Mouse (Mus musculus) liver, embryonic 14.5 days (tissue): ENCODE results near the gene Me3. TPM values are rescaled to one million over a fixed set of nuclear protein-coding genes. Genes with fewer than 3 reads are reported as not detected.

Experiments
- ATAC-seq: fragments of 200-750 bp; cut with Nextera tagmentation; 2 replicates; pipeline ENCODE4 v1.8.0; 2017; ENCODE audit warnings: moderate number of reproducible peaks, mild to moderate bottlenecking, moderate library complexity; ENCODE audit not compliant: insufficient read depth
- DNase-seq, 3 experiments: peaks; one replicate each; pipeline ENCODE4 v3.0.0-alpha.2; 2012 to 2013; ENCODE audit warnings: low read depth in 3 of 3, low spot score in 3 of 3
- H3K27ac ChIP-seq: fragments of 300-500 bp; sonication (generic); 2 replicates; pipeline ENCODE4 v1.5.1; 2014; ENCODE audit warnings: moderate library complexity, mild to moderate bottlenecking, control low read depth, inconsistent platforms
- H3K27me3 ChIP-seq: fragments of 300-500 bp; sonication (generic); 2 replicates; pipeline ENCODE4 v1.6.1; 2014; ENCODE audit warnings: mild to moderate bottlenecking, low read length, moderate library complexity; ENCODE audit not compliant: control insufficient read depth, insufficient read depth
- H3K36me3 ChIP-seq: fragments of 300-500 bp; sonication (generic); replicated peaks from 2 replicates; pipeline ENCODE4 v1.6.1; 2014; ENCODE audit warnings: low read depth; ENCODE audit not compliant: control insufficient read depth, insufficient read depth
- H3K4me1 ChIP-seq, 2 experiments: fragments of 200-500 bp in 1 of 2; fragments of 300-500 bp in 1 of 2; sonication (generic) in 1 of 2; replicated peaks; 2 replicates each; pipeline ENCODE4 v1.6.1; 2012 to 2014; ENCODE audit warnings: antibody characterized with exemption in 1 of 2, inconsistent platforms in 1 of 2, low read length in 1 of 2; ENCODE audit not compliant: control insufficient read depth in 2 of 2, insufficient read depth in 2 of 2
- H3K4me2 ChIP-seq: fragments of 300-500 bp; sonication (generic); 2 replicates; pipeline ENCODE4 v1.6.1; 2014; ENCODE audit warnings: low read depth, mild to moderate bottlenecking, control low read depth, moderate library complexity
- H3K4me3 ChIP-seq, 2 experiments: fragments of 200-500 bp in 1 of 2; fragments of 300-500 bp in 1 of 2; sonication (generic) in 1 of 2; 2 replicates each; pipeline ENCODE4 v1.5.1; 2012 to 2014; ENCODE audit warnings: low read depth in 2 of 2, low read length in 2 of 2, mild to moderate bottlenecking in 2 of 2, control low read depth in 1 of 2, inconsistent platforms in 1 of 2, moderate library complexity in 1 of 2; ENCODE audit not compliant: insufficient read depth in 1 of 2
- H3K9ac ChIP-seq: fragments of 300-500 bp; sonication (generic); replicated peaks from 2 replicates; pipeline ENCODE4 v1.6.1; 2014; ENCODE audit warnings: mild to moderate bottlenecking, control low read depth, moderate library complexity
- H3K9me3 ChIP-seq: fragments of 300-500 bp; sonication (generic); 2 replicates; pipeline ENCODE4 v1.6.1; 2016; ENCODE audit warnings: low read length, mixed read lengths; ENCODE audit not compliant: control insufficient read depth
- CTCF ChIP-seq: IDR thresholded peaks from 2 replicates; pipeline ENCODE4 v1.5.1; 2016; ENCODE audit warnings: antibody characterized with exemption, low read depth, control low read depth
- EP300 ChIP-seq: IDR thresholded peaks from 2 replicates; pipeline ENCODE4 v1.6.1; 2016; ENCODE audit warnings: antibody characterized with exemption, low read depth
- WGBS: fragments of 180-500 bp; shearing (Covaris S2); extraction: QIAGEN DNeasy Blood & Tissue Kit; methylation state at CpG from one replicate; pipeline ENCODE4 v1.1.7; 2014; ENCODE audit not compliant: insufficient replicate concordance; 5-methylcytosine and 5-hydroxymethylcytosine counted together
- polyA plus RNA-seq, 2 experiments: library from polyadenylated mRNA; depleted of rRNA in 1 of 2; stranded (reverse) in 1 of 2; unstranded in 1 of 2; fragments of >200 nt; fragmentation: Nextera tagmentation in 1 of 2; extraction: Ambion mirVana in 1 of 2; gene quantifications; 2 replicates each; pipeline versions ENCODE4 v1.2.1 to v1.2.3; 2012 to 2014

Me3 gene
- polyA plus RNA-seq, 2 experiments: not detected

DNA sequence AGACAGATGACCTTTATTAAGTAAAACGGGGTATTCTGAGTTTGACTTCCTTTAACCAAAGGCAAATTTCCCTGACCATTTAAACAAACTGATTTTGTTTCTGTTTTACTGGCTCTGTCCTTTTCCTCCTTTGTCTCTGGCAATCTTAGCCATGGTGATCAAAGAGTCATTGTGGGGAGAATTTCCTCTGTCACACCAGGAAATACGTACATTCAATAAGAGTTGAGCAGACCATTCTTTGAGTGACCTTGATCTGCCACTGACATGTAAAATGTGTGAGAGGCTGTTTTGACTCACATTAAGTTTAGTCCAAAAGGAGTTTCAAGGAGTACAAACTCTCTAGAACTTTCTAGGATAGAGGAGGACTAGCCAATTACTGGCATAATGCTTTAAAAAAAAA, 117.0 kb downstream of the Me3 start:
- H3K27ac ChIP-seq: no peak overlapping the region
- H3K27me3 ChIP-seq: no peaks in the 10 kb centered on the region
- no peak overlapping the region for H3K4me3 ChIP-seq
- DNase-seq (no peak), ATAC-seq (no peak)
- 27% methylated on average over 2 of the region's 2 CpGs for whole genome bisulfite sequencing
- H3K9me3 ChIP-seq: no peaks in the 10 kb centered on the region
- H3K9ac ChIP-seq: no peak overlapping the region
- no peak overlapping the region for H3K4me2 ChIP-seq
- H3K4me1 ChIP-seq: no peaks in the 10 kb centered on the region
- no peak for TF ChIP-seq CTCF
- TF ChIP-seq EP300: no peak
- no peaks in the 10 kb centered on the region for H3K36me3 ChIP-seq

DNA sequence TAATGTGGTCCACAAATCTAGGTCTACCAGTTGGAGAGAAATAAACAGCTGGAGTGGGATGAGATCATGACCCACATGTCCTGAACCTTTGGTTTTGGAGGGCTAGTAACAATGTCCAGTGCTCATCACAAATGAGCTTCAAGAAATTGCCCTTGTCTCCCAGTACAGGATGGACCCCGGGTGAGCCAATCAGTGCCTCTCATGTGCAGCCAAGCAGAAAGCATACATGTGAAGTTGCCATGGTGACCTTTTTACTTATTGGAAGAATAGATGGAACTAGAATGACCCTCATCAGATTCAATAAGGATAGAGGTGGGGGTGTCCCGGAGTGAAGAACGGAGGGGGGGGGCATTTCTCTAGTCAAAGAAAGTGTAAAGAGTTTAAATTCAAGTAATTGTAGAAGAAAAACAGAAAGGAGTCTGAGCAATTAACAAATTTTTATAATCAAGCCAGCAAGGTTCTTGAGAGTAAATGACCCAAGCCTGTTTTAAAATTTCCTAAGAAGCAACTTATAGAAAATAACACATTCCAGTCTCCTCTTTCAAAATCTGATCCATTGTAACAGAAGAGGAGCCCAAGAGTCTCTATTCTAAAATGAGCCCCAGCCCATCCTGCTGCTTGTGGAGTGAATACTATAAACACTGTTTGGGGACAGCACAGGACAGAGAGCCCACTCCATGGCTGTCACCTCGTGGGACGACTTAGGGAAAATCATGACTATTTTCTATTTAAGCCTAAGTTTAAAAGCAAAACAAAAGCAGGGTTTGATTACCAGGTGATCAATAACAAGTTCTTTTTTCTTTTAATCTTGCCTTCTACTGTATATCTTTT, 134.7 kb downstream of the Me3 start:
- H3K4me2 ChIP-seq: no peak overlapping the region
- H3K4me1 ChIP-seq: no peaks in the 10 kb centered on the region
- H3K4me3 ChIP-seq: no peak overlapping the region
- 66% methylated on average over 5 of the region's 5 CpGs for WGBS
- DNase-seq (no peak), ATAC-seq (no peak)
- no peak overlapping the region for H3K9ac ChIP-seq
- H3K9me3 ChIP-seq: no peaks in the 10 kb centered on the region
- H3K27ac ChIP-seq: no peak overlapping the region
- no peaks in the 10 kb centered on the region for H3K36me3 ChIP-seq
- TF ChIP-seq CTCF (no peak), EP300 (no peak)
- no peaks in the 10 kb centered on the region for H3K27me3 ChIP-seq

DNA sequence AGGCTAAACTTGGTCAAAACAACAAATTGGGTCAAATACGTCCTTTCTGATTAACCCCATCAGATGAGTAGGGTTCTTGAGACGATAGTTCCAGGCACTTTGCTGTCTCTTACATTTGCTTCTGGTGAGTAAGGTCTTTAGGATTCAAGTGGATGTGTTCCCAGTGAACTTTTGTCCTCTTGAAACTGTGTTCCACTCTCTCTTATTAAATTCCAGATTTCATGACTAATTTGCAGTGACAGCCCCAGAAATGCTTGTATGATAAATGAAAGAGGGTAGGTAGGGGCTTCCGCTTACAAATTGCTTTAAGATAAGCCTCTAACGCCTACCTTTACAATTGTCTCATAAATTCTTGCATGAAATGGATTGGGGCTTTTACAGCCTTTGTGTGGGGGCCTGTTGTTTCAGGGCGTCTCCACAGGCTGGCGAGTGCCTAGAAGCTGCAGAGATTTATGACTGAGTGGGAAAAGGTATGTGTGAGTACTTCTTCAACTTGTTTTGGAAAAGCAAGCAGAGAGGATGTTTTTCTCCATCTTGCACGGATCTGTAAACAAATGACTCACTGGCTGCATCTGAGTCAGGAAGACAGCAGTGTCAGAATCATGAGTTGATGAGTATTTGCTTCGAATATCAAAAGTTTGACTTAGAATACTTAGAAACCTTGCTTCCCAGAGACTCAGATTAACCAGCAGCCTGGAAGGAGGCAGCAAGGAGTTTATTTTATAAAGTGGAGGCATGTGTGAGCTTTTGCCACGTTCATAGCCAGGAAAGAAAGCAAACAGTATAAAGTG, 137.1 kb downstream of the Me3 start:
- Histone ChIP-seq H3K4me3 (no peak overlapping the region), H3K27ac (no peak overlapping the region), H3K36me3 (no peaks in the 10 kb centered on the region), H3K9ac (no peak overlapping the region), H3K4me1 (peaks cover 0 to 1% of the 10 kb centered on the region in 2 experiments; a peak in 1 of 4 replicates), H3K27me3 (no peaks in the 10 kb centered on the region), H3K4me2 (no peak overlapping the region), H3K9me3 (no peaks in the 10 kb centered on the region)
- ATAC-seq (no peak), DNase-seq (no peak)
- 32% methylated on average over 9 of the region's 9 CpGs for WGBS
- TF ChIP-seq EP300 (no peak), CTCF (no peak)

DNA sequence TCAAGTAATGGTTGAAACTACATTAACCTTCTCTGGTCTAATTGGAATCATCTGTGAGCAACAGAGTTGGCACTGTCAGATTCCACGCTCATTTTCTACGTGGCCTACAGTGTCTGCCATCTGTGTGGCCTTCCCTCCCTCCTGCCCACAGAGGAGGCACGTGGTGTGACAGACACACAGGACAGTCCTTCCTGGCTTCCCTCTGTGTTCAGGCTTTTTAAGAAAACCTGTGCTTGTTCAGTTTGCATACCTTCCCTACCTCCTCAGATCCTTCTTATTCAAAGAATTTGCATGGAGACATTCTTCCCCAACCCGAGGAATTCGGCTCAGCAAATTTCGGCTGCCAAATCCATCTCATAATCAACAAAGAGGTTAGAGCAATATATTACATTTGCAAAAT, 137.8 kb downstream of the Me3 start:
- Histone ChIP-seq H3K27me3 (no peaks in the 10 kb centered on the region), H3K9me3 (no peaks in the 10 kb centered on the region), H3K4me3 (no peak overlapping the region), H3K4me2 (no peak overlapping the region), H3K36me3 (no peaks in the 10 kb centered on the region), H3K9ac (no peak overlapping the region), H3K4me1 (peaks cover 0 to 1% of the 10 kb centered on the region in 2 experiments; a peak in 1 of 4 replicates), H3K27ac (no peak overlapping the region)
- DNase-seq: no peak
- no peak for ATAC-seq
- 50% methylated on average over 6 of the region's 6 CpGs for WGBS
- TF ChIP-seq EP300 (no peak), CTCF (no peak)

DNA sequence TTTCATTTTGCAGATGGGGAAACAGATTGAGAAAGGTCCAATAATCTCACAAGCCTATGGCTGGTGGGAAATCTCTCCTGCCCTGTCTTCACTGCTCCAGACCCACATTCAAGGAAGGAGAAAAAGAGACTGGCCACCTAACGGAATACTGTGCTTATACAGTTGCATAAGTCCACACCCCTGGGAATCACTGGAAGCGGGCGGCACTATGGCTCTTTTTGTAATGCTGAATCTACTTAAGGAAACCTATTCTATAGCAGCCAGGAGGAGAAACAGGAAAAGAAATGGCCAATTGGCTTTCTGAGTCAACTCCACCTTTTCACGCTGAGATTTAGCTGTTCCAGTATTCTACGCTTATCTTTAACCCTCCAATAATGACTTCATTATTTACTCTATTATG, 140.7 kb downstream of the Me3 start:
- no peak overlapping the region for H3K4me3 ChIP-seq

More for the DNA sequence above, 140.7 kb downstream of the Me3 start:
- Histone ChIP-seq H3K27me3 (no peaks in the 10 kb centered on the region), H3K4me1 (peaks cover 0 to 1% of the 10 kb centered on the region in 2 experiments; a peak in 1 of 4 replicates), H3K9me3 (no peaks in the 10 kb centered on the region), H3K4me2 (no peak overlapping the region), H3K9ac (no peak overlapping the region), H3K36me3 (no peaks in the 10 kb centered on the region), H3K27ac (no peak overlapping the region)
- WGBS: 74% methylated on average over 5 of the region's 5 CpGs
- no peak for TF ChIP-seq CTCF
- ATAC-seq: no peak
- DNase-seq: no peak
